Mouse (Mus musculus): ENCODE data around the gene Snx9. TPM values are rescaled to one million over a fixed set of nuclear protein-coding genes. Genes with fewer than 3 reads are reported as not detected.

The Snx9 gene
- total and polyA plus RNA-seq, 3 experiments, result 12.9 to 22.8 TPM; not detected in 1

GRCm38 (mm10) chr17:5831257-5831806 lies 9.8 kb upstream of the Snx9 start:
- Histone ChIP-seq H3K36me3 (ENCODE audit: control insufficient read depth in 1 of 2, insufficient read depth in 2 of 2, low read length in 2 of 2) (peaks cover 0 to 29% of the 10 kb centered on the region in 2 experiments; a peak in 2 of 4 replicates), H3K27me3 (ENCODE audit: control insufficient read depth in 1 of 2, insufficient read depth in 2 of 2, low read length in 2 of 2) (no peaks in the 10 kb centered on the region), H3K79me2 (ENCODE audit: control insufficient read depth, insufficient read depth, low read length, poor library complexity) (no peaks in the 10 kb centered on the region), H3K4me1 (ENCODE audit: control insufficient read depth in 1 of 2, insufficient read depth in 2 of 2, low read length in 2 of 2) (peaks cover 8 to 31% of the 10 kb centered on the region in 2 experiments), H3K4me3 (ENCODE audit: control insufficient read depth in 1 of 2, insufficient read depth in 1 of 2, low read depth in 2 of 2, low read length in 2 of 2) (no peak overlapping the region), H3K9me3 (replicated peaks; ENCODE audit: insufficient read depth, low read length) (no peaks in the 10 kb centered on the region), H3K9ac (ENCODE audit: control insufficient read depth, low read depth, low read length, poor library complexity, severe bottlenecking) (no peak overlapping the region), H3K27ac (ENCODE audit: control insufficient read depth, low read depth, low read length) (no peak overlapping the region)
- TF ChIP-seq GABPA (IDR thresholded peaks at IDR 0.05; ENCODE audit: low read depth, low read length) (no peak), RCOR1 (IDR thresholded peaks at IDR 0.05; ENCODE audit: low read depth, low read length) (no peak), BHLHE40 (IDR thresholded peaks at IDR 0.05; ENCODE audit: borderline replicate concordance, low read depth, low read length) (no peak), JUND (IDR thresholded peaks at IDR 0.05; ENCODE audit: low read depth, low read length) (no peak), NELFE (IDR thresholded peaks at IDR 0.05; ENCODE audit: low read depth, low read length) (no peak), HCFC1 (IDR thresholded peaks at IDR 0.05; ENCODE audit: low read depth, low read length) (peak; percentile 34; the same call in 1 of the 2 replicates), MYB (IDR thresholded peaks at IDR 0.05; ENCODE audit: low read depth, low read length) (no peak)
- no peak for DNase-seq (ENCODE audit: low read depth, low spot score)

- Histone ChIP-seq H3K36me3 (ENCODE audit: control insufficient read depth in 1 of 2, insufficient read depth in 2 of 2, low read length in 2 of 2) (peaks cover 0 to 22% of the 10 kb centered on the region in 2 experiments; a peak in 2 of 4 replicates), H3K4me1 (ENCODE audit: control insufficient read depth in 1 of 2, insufficient read depth in 2 of 2, low read length in 2 of 2) (peaks cover 8 to 22% of the 10 kb centered on the region in 2 experiments), H3K9me3 (replicated peaks; ENCODE audit: insufficient read depth, low read length) (no peaks in the 10 kb centered on the region), H3K9ac (ENCODE audit: control insufficient read depth, low read depth, low read length, poor library complexity, severe bottlenecking) (no peak overlapping the region), H3K79me2 (ENCODE audit: control insufficient read depth, insufficient read depth, low read length, poor library complexity) (no peaks in the 10 kb centered on the region), H3K27me3 (ENCODE audit: control insufficient read depth in 1 of 2, insufficient read depth in 2 of 2, low read length in 2 of 2) (no peaks in the 10 kb centered on the region), H3K4me3 (ENCODE audit: control insufficient read depth in 1 of 2, insufficient read depth in 1 of 2, low read depth in 2 of 2, low read length in 2 of 2) (no peak overlapping the region), H3K27ac (ENCODE audit: control insufficient read depth, low read depth, low read length) (no peak overlapping the region)
- no peak for TF ChIP-seq UBTF (IDR thresholded peaks at IDR 0.05; ENCODE audit: borderline replicate concordance, insufficient read depth, low read depth, low read length)
- no peak for TF ChIP-seq GATA1 (IDR thresholded peaks at IDR 0.05; ENCODE audit: low read depth, low read length)
- TF ChIP-seq ZMIZ1 (IDR thresholded peaks at IDR 0.05; ENCODE audit: low read depth, low read length), result no peak
- no peak for TF ChIP-seq POLR2A (IDR thresholded peaks at IDR 0.05; ENCODE audit: control insufficient read depth in 1 of 2, insufficient read depth in 1 of 2, low read depth in 1 of 2, low read length in 2 of 2, poor library complexity in 1 of 2)
- no peak for TF ChIP-seq HCFC1 (IDR thresholded peaks at IDR 0.05; ENCODE audit: low read depth, low read length)
- no peak for DNase-seq (ENCODE audit: low read depth, low spot score)
These were observed 7.0 kb upstream of the Snx9 start for GRCm38 (mm10) chr17:5834166-5834565.

GRCm38 (mm10) chr17:5834798-5835328 lies 6.3 kb upstream of the Snx9 start:
- H3K4me3 ChIP-seq (ENCODE audit: control insufficient read depth in 1 of 2, insufficient read depth in 1 of 2, low read depth in 2 of 2, low read length in 2 of 2), result no peak overlapping the region
- no peaks in the 10 kb centered on the region for H3K79me2 ChIP-seq (ENCODE audit: control insufficient read depth, insufficient read depth, low read length, poor library complexity)
- no peaks in the 10 kb centered on the region for H3K9me3 ChIP-seq (replicated peaks; ENCODE audit: insufficient read depth, low read length)
- H3K36me3 ChIP-seq (ENCODE audit: control insufficient read depth in 1 of 2, insufficient read depth in 2 of 2, low read length in 2 of 2), result peaks cover 0 to 22% of the 10 kb centered on the region in 2 experiments; a peak in 2 of 4 replicates
- no peaks in the 10 kb centered on the region for H3K27me3 ChIP-seq (ENCODE audit: control insufficient read depth in 1 of 2, insufficient read depth in 2 of 2, low read length in 2 of 2)
- no peak for DNase-seq (ENCODE audit: low read depth, low spot score)
- H3K27ac ChIP-seq (ENCODE audit: control insufficient read depth, low read depth, low read length), result no peak overlapping the region
- peaks cover 8 to 18% of the 10 kb centered on the region in 2 experiments for H3K4me1 ChIP-seq (ENCODE audit: control insufficient read depth in 1 of 2, insufficient read depth in 2 of 2, low read length in 2 of 2)
- H3K9ac ChIP-seq (ENCODE audit: control insufficient read depth, low read depth, low read length, poor library complexity, severe bottlenecking), result no peak overlapping the region
- TF ChIP-seq RAD21 (IDR thresholded peaks at IDR 0.05; ENCODE audit: low read depth, low read length) (no peak), BHLHE40 (IDR thresholded peaks at IDR 0.05; ENCODE audit: borderline replicate concordance, low read depth, low read length) (no peak), USF1 (IDR thresholded peaks at IDR 0.05; ENCODE audit: low read depth, low read length) (no peak), KAT2A (conservative IDR thresholded peaks at IDR 0.05; ENCODE audit: low read depth, low read length) (no peak), TAL1 (IDR thresholded peaks at IDR 0.05; ENCODE audit: low read length) (no peak), SMC3 (IDR thresholded peaks at IDR 0.05; ENCODE audit: low read depth, low read length) (no peak), MAFK (IDR thresholded peaks at IDR 0.05; ENCODE audit: borderline replicate concordance, low read depth, low read length) (no peak), USF2 (IDR thresholded peaks at IDR 0.05; ENCODE audit: borderline replicate concordance in 1 of 2, insufficient read depth in 1 of 2, low read depth in 1 of 2, low read length in 2 of 2) (no peak), ZC3H11A (IDR thresholded peaks at IDR 0.05; ENCODE audit: low read depth, low read length) (no peak), POLR2AphosphoS2 (IDR thresholded peaks at IDR 0.05; ENCODE audit: low read length) (no peak), MXI1 (IDR thresholded peaks at IDR 0.05; ENCODE audit: low read depth, low read length) (no peak), RCOR1 (IDR thresholded peaks at IDR 0.05; ENCODE audit: low read depth, low read length) (no peak), NRF1 (IDR thresholded peaks at IDR 0.05; ENCODE audit: insufficient read depth, low read depth, low read length, poor library complexity, severe bottlenecking) (no peak), POLR2AphosphoS5 (IDR thresholded peaks at IDR 0.05; ENCODE audit: borderline replicate concordance, low read depth, low read length) (no peak)
